Mouse (Mus musculus): ENCODE data around the gene Atxn7l3. TPM values are rescaled to one million over a fixed set of nuclear protein-coding genes. Genes with fewer than 3 reads are reported as not detected.
"Not testable (repeated sequence)": the region's sequence is repeated elsewhere in the genome, so short reads cannot be mapped to it uniquely, and the experiment has no call there.

Atxn7l3 gene
- total RNA-seq, 2 experiments from 2014 or later: 172 to 173 TPM

DNA sequence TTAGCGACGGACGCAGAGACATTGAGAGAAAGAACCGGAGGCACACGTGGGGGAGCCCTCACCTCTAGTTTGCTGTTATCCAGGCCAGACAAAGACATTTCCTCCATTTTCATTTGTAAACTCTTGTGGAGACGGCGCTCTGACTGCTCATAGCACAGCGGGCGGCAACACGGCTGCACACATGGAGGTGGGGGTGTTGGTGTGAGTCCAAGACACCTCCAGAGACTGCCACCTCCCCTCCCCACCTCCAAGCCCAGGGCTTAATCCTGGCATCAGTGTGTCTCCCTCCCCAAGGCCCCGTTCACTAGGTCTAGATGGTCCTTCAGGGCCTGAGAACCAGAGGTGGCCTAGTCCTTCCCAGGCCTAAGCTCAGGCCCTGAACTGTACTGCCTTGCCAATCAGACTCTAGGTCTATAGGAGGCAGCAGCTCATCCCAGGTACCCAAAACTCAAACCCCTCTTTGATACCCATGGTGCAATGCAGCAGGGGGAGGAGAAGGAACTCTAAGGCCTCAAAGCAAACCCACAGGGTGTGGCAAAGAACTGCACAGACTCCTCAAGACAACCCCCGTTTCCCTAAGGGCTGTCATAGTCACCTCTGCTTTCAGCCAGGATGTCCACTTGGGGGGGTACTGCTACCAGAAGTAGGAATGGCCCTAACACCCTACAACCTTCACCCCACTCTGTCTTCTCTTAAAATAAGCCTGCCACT lies 1.4 kb downstream of the Atxn7l3 start:
- no peak for DNase-seq

DNA sequence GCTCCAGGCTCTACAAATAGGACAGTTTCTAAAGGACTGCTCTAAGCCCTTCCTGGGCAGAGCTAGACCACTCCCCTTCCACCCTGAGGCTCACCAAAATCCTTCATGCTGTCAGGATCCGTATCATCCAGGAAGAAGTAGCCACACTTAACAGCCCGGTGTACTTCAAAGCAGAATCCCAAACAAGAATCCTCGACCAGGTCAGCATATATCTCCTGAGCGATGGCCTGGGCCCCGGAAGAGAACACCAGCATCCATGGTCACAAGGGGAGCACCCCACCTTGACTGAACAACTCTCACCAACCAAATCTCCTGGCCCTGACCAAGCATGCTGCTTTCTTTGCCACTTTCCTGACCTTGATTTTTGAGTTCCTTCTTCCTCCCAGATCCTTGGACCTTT lies 2.0 kb downstream of the Atxn7l3 start:
- DNase-seq: no peak

DNA sequence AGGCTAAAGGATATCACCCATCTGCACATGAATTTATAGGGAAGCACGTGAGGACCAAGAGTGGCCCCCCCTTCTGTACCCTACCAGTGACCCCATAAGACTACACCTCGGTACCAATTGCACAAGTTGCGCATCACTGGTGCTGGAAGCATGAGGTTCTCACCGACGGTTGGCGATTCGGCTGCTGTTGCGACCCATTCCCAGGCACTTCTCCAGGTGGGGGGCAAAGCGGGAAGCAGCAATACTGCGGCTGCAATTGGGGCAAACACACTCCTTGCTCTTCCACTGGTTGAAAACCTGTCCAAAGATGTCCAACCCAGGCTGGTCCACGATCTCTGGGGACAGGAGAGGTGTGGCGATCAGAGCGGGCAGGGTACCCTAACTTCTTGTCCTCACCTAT lies 2.5 kb downstream of the Atxn7l3 start:
- DNase-seq: no peak

DNA sequence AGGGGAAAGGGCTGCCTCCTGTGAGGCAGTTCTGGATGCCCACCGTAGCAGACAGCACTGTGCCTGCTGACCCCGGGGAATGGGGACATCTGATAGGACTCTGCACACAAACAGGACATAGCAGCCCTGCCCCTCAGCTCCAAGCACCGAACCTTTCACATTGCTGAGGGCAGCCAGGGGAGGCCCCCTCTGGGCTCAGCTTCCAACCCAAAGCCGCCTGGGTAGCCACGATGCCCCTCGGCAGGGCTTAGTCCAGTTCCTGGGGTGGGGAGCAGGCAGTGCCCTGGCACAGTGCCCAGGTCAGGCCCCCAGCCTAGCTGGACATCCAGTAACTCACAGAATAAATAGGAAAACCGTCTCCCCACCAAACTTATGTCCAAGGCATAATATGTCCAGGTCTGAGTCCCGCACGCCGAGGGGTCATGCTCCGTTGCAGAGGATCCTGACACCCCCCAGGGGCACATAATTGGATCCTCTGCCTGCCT lies 5.3 kb downstream of the Atxn7l3 start:
- DNase-seq: no peak

DNA sequence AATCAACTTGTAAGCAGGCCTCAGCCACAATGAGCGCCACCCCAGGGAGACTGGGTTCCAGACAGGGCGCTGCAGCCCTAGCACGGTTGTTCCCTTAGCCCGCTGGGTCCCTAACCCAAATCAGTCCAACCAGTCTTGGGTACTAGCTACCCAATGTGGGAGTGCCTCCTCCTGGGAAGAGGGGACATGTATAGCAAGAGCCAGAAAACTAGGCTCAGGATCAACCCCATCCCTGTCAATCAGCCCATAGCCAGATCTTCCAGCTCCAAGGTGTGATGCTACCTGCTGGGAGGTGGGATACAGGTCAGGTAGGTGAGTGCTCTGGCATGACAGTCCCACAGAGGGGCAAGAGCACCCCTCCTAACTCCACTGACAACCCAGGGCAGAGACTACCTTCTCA lies 6.3 kb downstream of the Atxn7l3 start:
- DNase-seq: no peak

DNA sequence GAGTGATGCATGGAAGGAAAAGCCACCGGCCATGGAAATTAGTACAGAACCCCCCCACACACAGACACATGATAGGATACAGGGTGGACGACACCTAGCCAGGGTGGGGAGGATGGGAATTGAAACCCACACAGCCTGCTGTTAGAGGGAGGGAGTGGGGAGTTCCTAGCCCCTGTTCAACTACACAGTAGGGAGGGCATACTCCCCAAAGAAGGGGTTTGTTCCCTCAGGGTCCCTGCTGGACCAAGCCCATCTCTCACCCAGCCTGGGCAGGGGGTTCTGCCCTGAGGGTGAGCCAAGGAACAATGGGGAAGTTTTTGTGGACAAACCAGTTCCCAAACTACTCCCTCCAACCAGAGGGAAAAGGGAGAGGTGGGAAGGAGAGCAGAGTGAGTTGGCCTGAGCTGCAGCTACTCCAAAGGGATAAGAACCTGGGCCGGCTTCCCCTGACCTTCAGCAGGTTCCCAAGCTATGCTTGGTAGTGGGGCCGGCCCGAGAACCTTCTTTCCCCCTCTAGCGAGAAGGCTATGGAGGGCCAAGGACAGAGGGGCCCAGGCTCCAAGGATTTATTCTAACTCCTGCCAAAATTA lies 6.8 kb downstream of the Atxn7l3 start:
- no peak for DNase-seq

DNA sequence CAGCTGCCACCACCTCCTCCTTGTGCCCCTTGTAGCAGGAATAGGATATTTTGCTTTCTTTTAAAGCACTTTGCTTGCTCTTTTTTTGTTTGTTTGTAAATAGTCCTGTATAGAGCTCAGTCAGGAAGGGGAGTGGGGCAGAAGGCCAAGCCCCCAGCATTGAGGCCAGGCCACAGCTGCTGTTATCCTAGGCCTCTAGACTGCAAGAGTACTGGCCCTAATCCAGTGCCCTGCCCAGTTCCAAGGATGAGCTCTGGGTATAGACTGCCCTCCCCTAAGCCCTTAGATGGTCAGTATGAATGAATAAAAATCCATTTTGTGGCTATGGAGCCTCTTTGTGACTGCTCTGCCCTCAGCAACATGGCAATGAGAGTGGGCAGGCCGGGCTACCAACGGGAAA lies 7.5 kb downstream of the Atxn7l3 start:
- no peak for DNase-seq

DNA sequence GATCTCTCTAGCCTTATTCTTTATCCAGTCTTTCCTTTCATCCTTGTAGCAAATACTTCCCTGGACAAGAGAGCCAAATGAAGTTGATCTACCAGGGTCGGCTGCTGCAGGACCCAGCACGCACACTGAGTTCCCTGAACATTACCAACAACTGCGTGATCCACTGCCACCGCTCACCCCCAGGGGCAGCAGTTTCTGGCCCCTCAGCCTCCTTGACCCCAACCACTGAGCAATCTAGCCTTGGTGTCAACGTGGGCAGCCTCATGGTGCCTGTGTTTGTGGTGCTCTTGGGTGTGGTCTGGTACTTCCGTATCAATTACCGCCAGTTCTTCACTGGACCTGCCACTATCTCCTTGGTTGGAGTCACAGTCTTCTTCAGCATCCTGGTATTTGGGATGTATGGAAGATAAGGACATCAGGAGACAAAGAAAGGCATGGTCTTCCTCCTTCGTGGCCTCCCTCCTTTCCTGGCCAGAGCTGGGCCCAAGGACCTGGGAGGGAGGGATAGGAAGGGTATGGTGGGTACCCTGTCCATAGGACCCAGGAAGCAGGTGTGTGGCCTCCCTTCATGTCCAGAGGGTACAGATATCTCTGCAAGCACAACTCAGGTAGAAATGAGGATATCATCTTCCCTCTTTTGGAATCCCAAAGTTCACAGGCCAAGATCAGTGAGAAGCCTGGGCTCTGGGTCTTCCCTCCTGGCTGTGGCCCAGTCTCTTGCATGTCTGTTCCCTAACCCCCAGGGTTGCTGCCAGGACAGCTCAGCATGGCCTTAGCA lies 8.2 kb downstream of the Atxn7l3 start:
- DNase-seq: no peak

DNA sequence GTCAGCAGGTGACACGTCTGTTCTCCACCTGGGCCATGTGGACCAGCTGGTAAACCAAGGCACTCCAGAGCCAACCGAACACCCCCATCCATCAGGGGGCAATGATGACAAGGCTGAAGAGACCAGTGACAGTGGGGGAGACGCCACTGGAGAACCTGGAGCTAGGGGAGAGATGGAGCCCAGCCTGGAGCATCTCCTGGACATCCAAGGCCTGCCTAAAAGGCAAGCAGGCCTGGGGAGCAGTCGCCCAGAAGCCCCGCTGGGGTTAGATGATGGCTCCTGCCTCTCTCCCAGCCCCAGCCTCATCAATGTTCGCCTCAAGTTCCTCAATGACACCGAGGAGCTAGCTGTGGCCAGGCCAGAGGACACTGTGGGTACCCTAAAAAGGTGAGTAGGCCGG lies 8.9 kb downstream of the Atxn7l3 start:
- DNase-seq: no peak

DNA sequence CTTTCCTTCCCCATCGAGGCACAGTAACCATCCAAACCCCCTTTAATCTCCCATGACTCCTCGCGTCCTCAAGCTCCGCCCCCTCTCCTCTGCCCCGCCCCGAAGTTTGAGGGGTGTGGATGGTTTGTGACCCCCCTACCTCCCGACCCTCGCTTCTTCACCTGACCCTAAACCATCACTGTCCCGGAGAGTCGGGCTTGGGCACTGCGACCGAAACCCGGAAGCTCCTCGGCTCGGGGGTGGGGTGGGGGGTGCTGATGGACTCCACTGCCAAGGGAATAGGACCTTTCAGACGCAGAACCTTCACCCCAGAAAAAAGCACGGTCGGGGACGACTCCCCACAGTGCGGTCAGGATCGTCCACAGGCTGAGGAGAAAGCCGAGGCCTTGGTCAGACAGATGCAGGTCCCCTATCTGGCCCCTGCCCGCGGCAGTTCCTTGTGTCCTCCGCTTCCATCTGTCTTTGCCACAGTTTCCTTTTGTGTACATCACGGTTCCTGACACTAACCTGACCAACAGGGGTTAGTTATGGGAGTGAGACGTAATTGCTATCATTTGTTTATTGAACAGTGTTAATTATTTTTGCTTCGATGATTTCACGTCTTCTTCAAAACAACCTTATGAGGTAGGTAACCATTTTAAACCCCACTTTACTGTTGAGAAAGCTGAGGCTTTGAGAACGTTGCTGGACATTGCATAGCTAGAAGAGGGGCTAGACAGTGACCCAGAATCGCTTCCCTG lies 11.2 kb downstream of the Atxn7l3 start:
- DNase-seq: peak in 1 of 2 experiments; percentile 42

DNA sequence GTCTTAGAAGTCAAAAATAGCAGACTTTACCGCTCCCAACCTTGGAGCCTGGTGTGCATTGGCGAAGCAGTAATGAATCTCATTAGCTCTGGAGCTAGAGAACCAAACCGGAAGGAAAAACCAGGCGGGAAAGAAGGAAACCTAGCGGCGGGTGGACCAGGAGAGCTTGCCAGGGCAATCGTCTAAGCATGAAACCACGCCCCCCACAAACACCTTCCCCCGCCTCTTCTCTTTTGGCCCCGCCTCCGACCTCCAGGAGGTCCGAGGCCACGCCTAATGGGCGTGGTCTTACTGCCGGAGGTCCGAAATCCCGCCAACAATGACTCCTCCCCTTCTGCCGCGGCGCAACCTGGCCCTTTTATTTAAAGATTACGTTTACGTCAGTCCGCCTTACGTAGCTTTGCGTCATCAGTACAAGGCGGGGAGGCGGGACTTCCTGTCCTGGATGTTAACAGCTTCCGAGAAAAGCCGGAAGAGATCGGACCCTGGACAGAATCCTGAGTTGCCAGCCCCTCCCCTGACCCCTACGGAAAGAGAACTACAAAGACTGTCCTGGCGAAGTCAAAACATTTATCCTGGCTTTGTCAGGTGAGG lies 11.8 kb downstream of the Atxn7l3 start, which contains the start of gene Tmub2:
Gene Tmub2, plus strand, starts transcription at position 431 of the 594 bp plus-strand sequence.
- peak; percentile 92 to 94 for DNase-seq

DNA sequence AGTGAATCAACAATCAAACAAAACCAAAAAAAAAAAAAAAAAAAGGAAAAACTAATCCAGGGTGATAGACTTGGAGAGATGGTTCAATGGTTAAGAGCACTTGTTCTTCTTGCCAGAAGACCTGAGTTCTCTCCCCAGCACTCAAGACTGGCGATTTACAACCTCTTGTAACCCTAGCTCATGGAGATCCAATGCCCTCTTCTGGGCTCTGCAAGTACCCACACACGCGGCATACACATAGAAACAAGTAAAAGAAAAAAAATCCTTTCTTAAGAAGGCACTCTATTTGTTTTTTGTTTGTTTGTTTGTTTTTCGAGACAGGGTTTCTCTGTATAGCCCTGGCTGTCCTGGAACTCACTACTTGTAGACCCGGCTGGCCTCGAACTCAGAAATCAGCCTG lies 12.5 kb downstream of the Atxn7l3 start:
- no peak for DNase-seq

DNA sequence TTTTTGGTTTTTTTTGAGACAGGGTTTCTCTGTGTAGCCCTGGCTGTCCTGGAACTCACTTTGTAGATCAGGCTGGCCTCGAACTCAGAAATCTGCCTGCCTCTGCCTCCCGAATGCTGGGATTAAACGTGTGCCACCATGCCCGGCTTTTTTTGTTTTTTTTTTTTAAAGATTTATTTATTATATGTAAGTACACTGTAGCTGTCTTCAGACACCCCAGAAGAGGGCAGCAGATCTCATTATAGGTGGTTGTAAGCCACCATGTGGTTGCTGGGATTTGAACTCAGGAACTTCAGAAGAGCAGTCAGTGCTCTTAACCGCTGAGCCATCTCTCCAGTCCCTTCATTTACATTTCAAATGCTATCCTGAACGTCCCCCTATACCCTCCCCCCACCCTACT lies 16.2 kb downstream of the Atxn7l3 start:
- not testable (repeated sequence) for DNase-seq

DNA sequence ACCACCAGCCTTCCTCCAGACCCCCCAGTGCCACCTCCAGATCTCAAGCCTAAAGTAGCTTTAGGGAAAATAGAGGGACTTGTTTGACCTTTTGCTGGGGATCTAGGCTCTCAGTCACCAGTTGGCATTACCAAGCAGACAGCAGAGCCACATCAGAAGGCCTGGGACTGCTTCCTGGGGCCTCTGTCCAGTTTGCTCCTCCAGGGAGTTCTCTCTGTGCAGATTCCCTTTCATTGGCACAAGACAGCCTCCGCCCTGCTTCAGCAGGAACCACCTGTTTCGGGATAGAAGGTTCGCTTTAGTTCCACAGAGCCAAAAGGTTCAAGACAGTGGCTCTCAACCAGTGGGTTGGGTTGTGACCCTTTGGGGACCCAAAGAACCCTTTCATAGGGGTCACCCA lies 16.8 kb downstream of the Atxn7l3 start:
- no peak for DNase-seq

DNA sequence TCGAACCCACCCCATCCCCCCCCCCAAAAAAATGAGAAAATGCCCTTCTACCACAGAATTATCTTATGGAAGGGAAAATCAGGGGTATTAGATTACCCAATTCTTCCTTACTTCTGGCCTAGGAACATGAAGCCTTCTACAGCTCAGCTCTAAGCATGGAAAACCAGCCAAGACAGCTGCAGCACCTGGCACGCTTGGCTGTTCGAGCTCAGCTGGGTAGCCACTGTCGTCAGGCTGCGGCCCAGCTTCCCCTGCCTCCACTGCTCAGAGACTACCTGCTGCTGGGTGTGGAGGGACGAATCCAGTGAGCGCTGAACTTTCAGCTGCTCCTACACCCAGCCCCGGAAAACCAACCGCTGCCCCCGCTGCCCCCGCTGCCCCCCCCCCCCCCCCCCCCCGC lies 18.7 kb downstream of the Atxn7l3 start:
- DNase-seq: no peak

DNA sequence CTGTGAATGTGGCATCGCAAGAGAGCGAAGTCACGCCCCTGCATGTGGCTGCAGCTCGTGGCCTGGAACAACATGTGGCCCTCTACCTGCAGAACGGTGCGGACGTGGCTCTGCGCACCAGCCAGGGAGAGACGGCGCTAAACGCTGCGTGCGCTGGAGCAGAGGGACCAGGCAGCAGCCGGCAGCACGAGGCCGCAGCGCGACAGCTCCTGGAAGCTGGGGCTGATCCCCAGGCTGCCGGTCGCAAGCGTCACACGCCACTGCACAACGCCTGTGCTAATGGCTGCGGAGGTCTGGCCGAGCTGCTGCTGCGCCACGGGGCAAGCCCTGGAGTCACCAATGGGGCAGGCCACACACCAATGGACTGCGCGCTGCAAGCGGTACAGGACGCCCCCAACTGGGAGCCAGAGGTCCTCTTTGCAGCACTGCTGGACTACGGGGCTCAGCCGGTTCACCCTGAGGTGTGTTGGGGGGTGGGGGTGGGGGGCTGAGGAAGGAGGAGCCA lies 20.0 kb downstream of the Atxn7l3 start:
- DNase-seq: no peak

DNA sequence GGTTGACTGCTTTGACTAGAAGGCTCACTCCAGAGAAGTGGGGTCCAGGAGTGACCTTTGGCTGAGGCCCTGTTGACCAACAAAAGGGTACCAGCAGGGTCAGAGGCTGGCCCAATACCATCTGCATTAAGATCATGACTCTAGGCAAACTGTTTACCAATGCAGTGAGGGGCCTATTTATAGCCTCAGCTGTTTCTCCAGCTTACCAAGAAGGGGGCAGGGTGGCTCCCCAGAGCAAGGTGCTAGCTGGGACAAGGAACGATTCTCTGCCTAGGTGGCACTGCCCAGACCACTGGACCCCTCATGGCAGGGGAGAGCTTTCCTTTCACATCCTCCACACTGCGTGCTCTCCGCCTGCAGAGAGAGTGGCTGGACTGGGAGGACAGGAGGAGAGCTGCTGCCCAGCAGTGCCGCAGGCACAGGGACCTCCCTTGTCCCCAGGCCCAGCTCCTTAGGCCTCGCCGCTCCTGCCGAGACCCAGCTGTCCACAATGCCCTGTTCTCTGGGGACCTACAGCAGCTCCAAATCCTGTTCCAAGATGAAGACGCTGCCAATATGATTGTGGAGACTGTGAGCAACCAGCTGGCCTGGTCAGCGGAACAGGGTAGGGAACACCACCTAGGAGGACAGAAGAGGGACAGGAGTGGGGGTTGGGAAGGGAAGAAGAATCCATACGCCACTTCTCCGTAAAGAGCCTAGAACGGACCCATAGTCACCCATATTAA lies 27.7 kb downstream of the Atxn7l3 start, which contains the start of gene Asb16:
Gene Asb16, plus strand, starts transcription at position 224 of the 725 bp plus-strand sequence.
- no peak for DNase-seq

DNA sequence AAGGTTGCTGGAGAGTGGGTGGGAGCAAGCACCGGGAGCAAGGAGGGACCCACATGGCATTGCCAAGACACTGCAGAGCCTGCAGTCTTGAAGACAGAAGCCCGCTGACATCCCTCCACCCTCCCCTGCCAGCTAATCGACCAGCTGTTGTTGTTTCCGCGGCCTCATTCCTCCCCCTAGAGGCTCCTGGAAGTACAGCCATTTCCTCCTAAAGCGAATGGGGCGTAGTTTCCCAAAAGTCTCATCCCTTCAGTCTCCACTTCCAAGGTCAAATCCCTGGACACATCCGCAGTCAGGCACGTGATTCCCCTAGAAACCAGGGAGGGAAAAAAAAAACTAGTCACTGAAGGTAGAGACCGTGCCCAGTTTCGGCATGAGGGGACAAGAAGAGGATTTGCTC lies 29.0 kb downstream of the Atxn7l3 start:
- peak; percentile 60 to 64 for DNase-seq

DNA sequence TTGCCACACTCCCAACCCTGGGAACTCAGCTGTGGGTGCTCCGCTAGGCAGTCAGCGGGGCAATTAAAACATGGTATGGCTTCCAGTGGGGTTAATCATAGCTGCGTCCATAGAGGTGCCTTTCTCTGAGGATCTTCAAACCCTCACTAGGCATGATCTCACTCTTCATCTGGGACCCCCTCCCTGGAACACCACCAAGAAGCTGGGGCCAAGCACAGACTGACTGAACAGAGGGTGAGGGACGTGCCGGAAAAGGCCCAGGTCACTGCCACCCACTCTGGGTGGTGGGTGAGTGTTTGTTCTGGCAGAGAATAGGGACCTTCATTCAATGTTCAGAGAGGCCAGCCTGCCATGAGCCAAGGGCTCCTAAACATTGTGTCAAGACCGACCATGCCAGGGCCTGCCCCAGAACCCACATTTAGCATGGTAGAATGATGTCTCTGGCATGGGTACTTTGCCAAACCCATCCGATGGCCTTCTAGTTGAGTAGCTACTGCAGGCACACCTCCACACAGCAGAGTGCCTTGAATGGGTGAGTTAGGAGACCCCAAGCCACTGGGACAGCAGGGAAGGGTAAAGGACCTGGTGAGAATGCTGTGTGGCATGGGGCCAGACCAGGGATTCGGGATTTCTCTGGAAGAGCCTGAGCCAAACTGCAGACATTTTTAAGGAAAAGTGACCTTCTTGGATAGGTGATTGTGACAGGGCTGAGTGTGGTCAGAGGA lies 29.6 kb downstream of the Atxn7l3 start:
- DNase-seq: no peak

DNA sequence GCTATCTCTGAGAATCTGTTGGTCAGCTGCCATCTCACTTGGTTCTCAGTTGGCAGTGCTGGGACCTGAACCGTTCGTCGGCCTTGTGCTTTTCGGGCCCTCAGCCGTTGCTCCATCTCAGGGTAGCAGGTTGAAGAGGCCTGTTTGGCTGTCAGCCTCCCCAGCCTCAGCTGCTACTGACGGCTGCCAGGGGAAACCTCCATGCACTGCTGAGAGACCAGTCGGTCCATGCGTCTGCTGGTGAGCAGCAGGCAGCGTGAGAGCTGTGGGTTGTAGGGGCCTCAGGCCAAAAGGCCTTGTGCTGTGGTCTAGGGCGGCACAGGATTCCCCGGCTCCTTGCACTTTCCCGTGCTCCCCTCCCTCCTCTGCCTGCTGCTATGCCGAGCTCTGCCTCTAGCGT lies 30.6 kb downstream of the Atxn7l3 start:
- no peak for DNase-seq

DNA sequence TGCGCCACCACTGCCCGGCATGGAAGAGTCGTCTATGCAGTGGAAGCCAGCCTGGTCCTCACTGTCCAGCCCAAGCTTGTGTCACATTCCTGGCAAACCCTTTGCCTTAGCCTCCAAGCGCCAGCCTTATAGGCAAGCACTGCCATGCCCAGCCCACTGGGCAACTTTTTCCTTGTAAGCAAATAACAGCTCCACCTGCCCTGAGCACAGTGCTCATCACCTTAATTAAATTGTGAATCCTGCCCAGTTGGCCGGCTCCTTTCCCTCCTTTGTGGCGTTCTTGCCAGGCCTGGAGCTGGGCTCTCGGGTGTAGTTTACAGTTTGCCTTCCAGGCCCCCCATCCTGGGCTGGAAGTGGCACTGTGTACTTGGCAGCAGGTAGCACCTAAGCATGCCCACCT lies 33.2 kb downstream of the Atxn7l3 start:
- DNase-seq: no peak

All from layer of hippocampus, postnatal 36 days (tissue).